Mouse (Mus musculus): Measurements from ENCODE around the gene Ahdc1. TPM values are rescaled to one million over a fixed set of nuclear protein-coding genes. Genes with fewer than 3 reads are reported as not detected.

Gene Ahdc1
- polyA plus RNA-seq, 1 experiment = 21.7 TPM

DNA sequence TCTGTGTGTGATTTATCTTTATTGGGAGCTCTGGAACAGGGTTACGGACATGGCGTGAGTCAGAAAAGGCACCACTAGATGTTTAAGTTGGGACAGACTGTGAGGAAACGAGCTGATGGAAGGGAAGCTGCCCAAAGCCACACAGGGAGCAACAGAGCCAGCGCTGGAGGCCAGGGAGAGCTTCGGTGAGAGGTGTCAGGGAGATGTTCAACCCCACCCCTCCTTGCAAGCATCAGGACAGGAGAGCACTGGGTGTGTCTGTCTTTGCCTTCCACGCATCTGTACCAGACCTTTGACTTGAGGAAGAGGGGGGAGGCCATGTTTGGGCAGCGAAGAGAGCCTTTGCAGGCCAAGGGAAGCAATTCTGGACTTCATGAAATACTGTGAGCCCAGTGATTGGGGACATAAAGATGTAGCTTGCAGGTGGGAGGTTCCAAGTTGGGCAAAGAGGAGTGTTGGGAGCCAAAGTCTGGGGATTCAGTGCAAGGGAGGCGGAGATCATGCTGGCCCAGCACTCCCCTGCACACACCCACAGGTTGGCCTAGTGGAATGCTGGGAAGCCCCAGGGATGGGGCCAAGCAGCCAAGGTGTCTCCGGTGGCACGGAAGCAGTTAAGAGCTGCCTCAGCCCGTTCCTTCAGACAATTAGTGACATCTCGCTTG lies 35.8 kb downstream of the Ahdc1 start:
- Histone ChIP-seq H3K4me3 (replicated peaks; ENCODE audit: control insufficient read depth, low read depth, low read length) (no peak overlapping the region), H3K27ac (ENCODE audit: control insufficient read depth, insufficient read depth, low read depth, low read length, poor library complexity) (no peak overlapping the region), H3K4me1 (ENCODE audit: control insufficient read depth, insufficient read depth, low read length) (peaks cover 8% of the 10 kb centered on the region)
- 83% methylated on average over 12 of the region's 12 CpGs for WGBS
- TF ChIP-seq POLR2A (IDR thresholded peaks at IDR 0.05; ENCODE audit: borderline replicate concordance, control insufficient read depth, low read depth, low read length) (no peak), CTCF (IDR thresholded peaks at IDR 0.05; ENCODE audit: control insufficient read depth, insufficient read depth, low read length) (no peak)

DNA sequence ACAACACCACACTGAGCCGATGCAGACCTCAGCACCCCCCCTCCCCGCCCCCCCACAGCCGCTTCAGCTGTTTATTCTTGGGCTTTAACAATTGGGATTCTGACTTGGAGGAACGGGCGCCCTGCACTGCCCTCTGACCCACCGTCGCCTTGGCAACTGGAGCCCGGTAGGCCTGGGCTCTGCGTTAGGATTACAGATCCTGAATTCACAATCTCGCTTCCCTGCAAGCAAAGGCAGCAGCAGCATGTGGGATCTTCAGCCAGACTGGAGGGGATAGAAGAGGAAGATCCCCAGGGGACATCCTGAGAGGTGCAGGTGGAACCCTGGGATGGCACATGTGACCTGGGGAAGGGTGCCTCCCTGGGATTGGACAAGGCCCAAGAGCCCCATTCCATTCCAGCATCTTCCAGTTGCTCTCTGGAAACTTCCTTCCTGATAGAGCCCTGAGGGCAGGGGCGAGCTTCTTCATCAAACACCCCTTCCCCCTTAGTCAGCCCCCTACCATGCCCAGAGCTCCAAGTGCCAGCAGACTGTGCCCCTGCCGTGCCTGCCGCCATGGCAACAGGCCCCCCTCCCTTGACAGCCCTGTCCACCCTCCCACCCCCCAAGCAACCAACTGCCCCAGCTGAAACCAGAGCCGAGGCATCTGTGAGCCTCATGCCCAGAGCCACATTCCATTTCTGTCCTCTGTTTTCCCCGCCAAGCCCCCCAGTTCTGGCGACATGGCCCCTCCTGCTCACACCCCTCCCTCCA lies 36.5 kb downstream of the Ahdc1 start:
- no peak overlapping the region for H3K4me3 ChIP-seq (replicated peaks; ENCODE audit: control insufficient read depth, low read depth, low read length)
- WGBS = 87% methylated on average over 16 of the region's 16 CpGs
- H3K4me1 ChIP-seq (ENCODE audit: control insufficient read depth, insufficient read depth, low read length) = peaks cover 8% of the 10 kb centered on the region
- no peak overlapping the region for H3K27ac ChIP-seq (ENCODE audit: control insufficient read depth, insufficient read depth, low read depth, low read length, poor library complexity)
- TF ChIP-seq POLR2A (IDR thresholded peaks at IDR 0.05; ENCODE audit: borderline replicate concordance, control insufficient read depth, low read depth, low read length) (no peak), CTCF (IDR thresholded peaks at IDR 0.05; ENCODE audit: control insufficient read depth, insufficient read depth, low read length) (no peak)

DNA sequence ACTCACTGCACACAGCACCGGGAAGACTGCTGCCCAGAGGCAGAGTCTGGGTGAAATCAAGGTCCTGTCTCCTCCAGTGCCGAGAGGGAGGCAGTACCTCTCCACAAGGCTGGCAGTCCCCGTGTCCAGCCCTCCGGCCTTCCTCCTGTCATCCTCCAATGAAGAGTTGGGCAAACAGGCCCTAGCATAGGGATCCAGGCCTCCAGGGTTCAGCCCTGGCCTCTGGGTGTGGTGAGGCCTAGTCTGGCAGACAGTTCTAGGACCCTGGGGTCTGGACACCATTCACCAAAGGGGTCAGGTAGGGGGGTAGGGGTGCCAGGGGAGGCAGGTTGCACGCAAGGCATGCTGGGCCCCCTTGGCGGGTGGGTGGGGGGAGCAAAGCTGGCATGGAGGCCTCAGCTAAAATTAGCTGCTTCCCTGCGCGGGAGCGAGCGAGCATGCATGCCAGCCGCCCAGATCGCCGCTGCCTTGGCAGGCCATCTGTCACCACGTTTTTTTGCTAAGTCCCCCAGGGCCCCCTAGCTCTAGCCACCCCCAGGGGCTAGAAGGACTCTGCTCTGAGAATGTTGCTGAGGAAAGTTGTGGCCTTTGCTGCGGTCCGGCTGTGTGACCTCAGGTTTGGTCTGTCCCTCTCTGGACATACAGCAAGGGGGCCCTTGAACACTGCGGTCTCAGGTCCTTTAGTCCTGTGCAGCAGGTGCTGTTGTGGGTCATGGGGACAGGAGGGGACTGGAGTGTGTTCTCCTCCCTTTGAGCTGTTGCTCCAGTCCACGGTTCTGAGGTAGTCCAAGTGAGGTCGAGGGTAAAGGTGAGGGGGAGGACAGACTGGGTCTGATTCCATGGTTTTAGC lies 38.2 kb downstream of the Ahdc1 start:
- no peak overlapping the region for H3K4me3 ChIP-seq (replicated peaks; ENCODE audit: control insufficient read depth, low read depth, low read length)
- peaks cover 8% of the 10 kb centered on the region for H3K4me1 ChIP-seq (ENCODE audit: control insufficient read depth, insufficient read depth, low read length)
- H3K27ac ChIP-seq (ENCODE audit: control insufficient read depth, insufficient read depth, low read depth, low read length, poor library complexity) = no peak overlapping the region
- 62% methylated on average over 19 of the region's 19 CpGs for WGBS
- TF ChIP-seq CTCF (IDR thresholded peaks at IDR 0.05; ENCODE audit: control insufficient read depth, insufficient read depth, low read length) (no peak), POLR2A (IDR thresholded peaks at IDR 0.05; ENCODE audit: borderline replicate concordance, control insufficient read depth, low read depth, low read length) (no peak)

DNA sequence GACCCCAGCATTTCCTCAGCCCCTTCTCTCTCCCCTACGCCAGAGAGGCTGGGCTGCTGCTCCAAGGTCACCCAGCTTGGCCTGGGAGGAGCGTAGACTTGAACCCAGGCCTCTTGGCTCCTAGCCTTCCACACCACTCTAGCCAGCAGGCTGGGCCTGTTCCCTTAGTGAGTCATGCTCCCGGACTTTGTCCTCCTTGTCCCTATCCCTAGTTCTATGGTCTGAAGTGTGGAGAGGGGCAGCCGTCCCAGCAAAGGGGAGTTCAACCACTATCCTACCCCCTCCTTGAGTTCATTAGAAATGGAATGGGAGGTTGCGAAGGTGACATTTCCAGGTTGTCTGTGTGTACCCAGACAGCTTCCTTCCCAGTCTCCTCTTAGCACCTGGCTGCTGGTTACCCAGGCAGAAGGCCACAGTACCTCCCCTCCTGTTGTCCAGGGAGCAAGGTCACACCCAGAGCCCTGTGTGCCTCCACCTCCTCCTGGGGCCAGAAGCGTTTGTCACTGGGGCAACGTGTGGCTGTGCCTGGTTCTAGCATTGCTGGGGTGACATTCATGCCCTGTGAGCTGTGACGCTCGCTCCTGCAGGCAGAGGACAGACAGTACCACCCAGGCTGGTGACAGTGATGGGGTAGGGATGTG lies 39.3 kb downstream of the Ahdc1 start:
- 65% methylated on average over 9 of the region's 9 CpGs for WGBS
- Histone ChIP-seq H3K27ac (ENCODE audit: control insufficient read depth, insufficient read depth, low read depth, low read length, poor library complexity) (0 out of 2 replicates have a peak overlapping the region, but pooled peaks have one; percentile 9), H3K4me3 (replicated peaks; ENCODE audit: control insufficient read depth, low read depth, low read length) (no peak overlapping the region), H3K4me1 (ENCODE audit: control insufficient read depth, insufficient read depth, low read length) (peaks cover 8% of the 10 kb centered on the region)
- TF ChIP-seq CTCF (IDR thresholded peaks at IDR 0.05; ENCODE audit: control insufficient read depth, insufficient read depth, low read length) (no peak), POLR2A (IDR thresholded peaks at IDR 0.05; ENCODE audit: borderline replicate concordance, control insufficient read depth, low read depth, low read length) (no peak)

DNA sequence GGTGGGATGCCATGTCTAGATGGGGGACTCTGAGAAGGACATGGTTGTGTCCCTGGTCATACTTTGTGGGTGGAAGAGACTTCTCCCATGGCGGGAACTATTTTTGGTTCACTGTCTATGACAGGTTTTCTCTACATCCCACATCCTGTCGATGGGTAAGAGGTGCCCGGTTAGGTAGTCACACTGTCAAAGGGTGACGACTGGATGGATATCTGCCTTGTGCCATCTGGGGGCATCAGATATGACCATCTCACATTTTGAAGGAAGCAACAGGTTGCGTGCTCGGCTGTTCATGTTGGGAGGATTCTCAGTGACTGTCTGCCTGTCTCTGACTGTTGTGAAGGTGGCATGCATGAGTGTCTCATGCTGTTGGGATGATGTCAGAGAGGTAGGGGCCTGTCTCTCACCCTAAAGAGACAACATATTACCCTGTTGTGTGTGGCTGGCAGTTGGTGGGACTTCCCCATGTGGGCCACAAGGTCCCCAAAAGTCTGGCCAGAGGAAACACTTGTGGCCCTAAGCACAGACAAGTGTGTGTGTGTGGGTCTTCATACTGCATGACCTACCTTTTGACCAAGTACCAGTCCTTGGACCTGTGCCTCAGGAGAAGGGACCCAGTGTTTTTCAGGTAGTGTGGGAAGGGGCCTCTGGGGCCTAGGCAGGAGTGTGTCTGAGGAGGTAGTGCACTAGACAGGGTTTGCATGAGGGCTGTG lies 39.9 kb downstream of the Ahdc1 start:
- Histone ChIP-seq H3K4me3 (replicated peaks; ENCODE audit: control insufficient read depth, low read depth, low read length) (no peak overlapping the region), H3K4me1 (ENCODE audit: control insufficient read depth, insufficient read depth, low read length) (peaks cover 12% of the 10 kb centered on the region), H3K27ac (ENCODE audit: control insufficient read depth, insufficient read depth, low read depth, low read length, poor library complexity) (0 out of 2 replicates have a peak overlapping the region, but pooled peaks have one; percentile 9)
- 16% methylated on average over 6 of the region's 6 CpGs for WGBS
- TF ChIP-seq CTCF (IDR thresholded peaks at IDR 0.05; ENCODE audit: control insufficient read depth, insufficient read depth, low read length) (no peak), POLR2A (IDR thresholded peaks at IDR 0.05; ENCODE audit: borderline replicate concordance, control insufficient read depth, low read depth, low read length) (no peak)

DNA sequence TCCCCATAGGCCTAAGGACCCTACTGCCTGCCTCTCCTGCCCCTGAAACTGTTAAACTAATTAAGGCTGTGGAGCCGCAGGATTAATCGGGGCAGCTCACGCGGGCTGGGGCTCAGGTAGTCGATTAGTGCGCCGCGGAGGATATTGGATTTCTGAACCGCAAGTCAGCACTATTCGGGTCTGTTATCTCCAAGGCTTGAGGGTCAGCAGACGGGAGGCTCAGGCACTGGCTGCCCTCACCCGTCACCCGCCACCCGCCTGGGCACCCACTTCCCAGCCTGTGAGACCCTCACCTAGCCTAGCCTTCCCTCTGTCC lies 40.4 kb downstream of the Ahdc1 start:
- TF ChIP-seq CTCF (IDR thresholded peaks at IDR 0.05; ENCODE audit: control insufficient read depth, insufficient read depth, low read length) (no peak), POLR2A (IDR thresholded peaks at IDR 0.05; ENCODE audit: borderline replicate concordance, control insufficient read depth, low read depth, low read length) (no peak)
- WGBS = 80% methylated on average over 14 of the region's 14 CpGs
- H3K4me3 ChIP-seq (replicated peaks; ENCODE audit: control insufficient read depth, low read depth, low read length) = no peak overlapping the region
- H3K4me1 ChIP-seq (ENCODE audit: control insufficient read depth, insufficient read depth, low read length) = peaks cover 12% of the 10 kb centered on the region
- no peak overlapping the region for H3K27ac ChIP-seq (ENCODE audit: control insufficient read depth, insufficient read depth, low read depth, low read length, poor library complexity)

DNA sequence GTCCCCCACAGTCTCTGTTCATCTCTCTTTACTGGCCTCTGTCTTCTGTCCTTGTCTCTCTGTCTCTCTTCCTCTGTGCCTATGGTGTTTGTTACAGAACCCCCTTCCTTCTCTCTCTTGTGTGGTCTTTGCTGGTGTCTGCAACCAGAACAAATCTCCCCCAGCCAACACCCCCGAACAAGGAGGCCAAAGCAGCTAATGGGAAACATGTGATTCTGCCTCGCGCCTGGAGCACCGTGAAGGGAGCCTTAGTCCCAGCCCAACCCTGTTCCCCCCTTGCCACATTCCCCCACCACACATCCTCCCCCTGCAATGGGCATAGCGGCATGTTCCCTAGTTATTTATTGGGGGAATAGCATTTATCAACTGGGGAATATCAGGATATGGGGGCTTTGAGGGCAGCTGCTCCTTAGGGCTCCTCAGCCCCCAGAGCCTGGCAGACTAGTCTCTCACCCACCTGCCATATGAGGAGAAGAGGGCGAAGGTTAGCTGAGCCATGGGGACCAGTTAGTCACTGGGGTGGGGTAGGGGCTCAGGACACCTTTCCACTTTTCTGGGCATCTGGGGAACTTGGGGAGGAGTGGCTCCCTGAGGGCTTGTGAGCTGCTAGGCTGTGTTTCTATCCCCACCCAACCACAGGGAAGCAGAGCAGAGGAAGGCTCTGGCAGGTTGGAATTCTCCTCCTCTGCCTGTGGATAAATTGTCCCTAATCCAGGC lies 41.1 kb downstream of the Ahdc1 start:
- H3K4me3 ChIP-seq (replicated peaks; ENCODE audit: control insufficient read depth, low read depth, low read length) = no peak overlapping the region
- peaks cover 13% of the 10 kb centered on the region for H3K4me1 ChIP-seq (ENCODE audit: control insufficient read depth, insufficient read depth, low read length)
- 36% methylated on average over 6 of the region's 6 CpGs for WGBS
- H3K27ac ChIP-seq (ENCODE audit: control insufficient read depth, insufficient read depth, low read depth, low read length, poor library complexity) = no peak overlapping the region
- no peak for TF ChIP-seq CTCF (IDR thresholded peaks at IDR 0.05; ENCODE audit: control insufficient read depth, insufficient read depth, low read length)
